Mouse (Mus musculus) spleen, postnatal 14 days (tissue): Measurements from ENCODE around the gene Dyx1c1.

Experiments used
- DNase-seq, 2 experiments: peaks; one replicate each; pipeline ENCODE4 v3.0.0; 2021 to 2022; ENCODE audit warnings: low spot score in 2 of 2

Dyx1c1 gene

DNA sequence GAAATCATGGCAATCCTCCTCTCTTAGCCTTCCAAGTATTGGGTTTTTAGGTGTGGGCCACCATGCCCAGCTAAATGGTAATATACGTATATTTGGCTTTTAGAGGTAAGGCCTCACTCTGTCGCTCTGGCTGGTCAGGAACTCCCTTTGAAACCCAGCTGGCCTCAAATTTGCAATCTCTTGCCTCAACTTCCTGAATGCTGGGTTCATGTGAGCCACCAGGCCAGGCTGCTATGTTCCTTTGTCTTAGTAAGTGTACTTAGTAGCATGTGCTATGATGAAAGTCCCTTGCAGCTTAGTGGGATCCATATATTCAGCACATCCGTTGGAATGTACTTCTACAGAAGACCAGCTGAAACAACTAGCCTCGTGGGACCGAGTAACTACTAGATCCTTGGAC lies 16.1 kb downstream of the Dyx1c1 start:
- no peak for DNase-seq

GRCm38 (mm10) chr9:72975242-72975641 lies 16.7 kb downstream of the Dyx1c1 start:
- DNase-seq, result no peak

DNA sequence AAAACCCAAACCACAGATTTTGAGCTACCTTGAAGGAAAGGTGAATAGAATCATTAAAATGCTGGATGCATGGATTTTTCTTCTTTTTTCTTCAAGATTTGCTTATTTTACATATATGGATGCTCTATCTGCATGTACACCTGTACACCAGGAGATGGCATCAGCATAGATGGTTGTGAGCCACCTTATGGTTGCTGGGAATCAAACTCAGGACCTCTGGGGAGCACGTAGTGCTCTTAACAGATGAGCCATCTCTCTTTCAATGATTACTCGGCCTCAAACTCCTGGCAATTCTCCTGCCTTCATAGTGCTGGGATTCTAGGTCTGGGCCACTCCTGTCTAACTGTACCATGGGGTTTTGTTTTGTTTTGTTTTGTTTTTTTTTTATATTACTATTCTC lies 24.5 kb downstream of the Dyx1c1 start:
- no peak for DNase-seq

GRCm38 (mm10) chr9:72985250-72986220 lies 26.9 kb downstream of the Dyx1c1 start, which contains the start of the genes Ccpg1os and Ccpg1:
Gene Ccpg1os, minus strand, starts transcription at chr9:72985382.
Gene Ccpg1, plus strand, starts transcription at chr9:72985429.
- DNase-seq, result peak; percentile 87 to 92

- no peak for DNase-seq
These were observed 29.1 kb downstream of the Dyx1c1 start for GRCm38 (mm10) chr9:72987703-72988102.

GRCm38 (mm10) chr9:72988706-72989105 lies 30.1 kb downstream of the Dyx1c1 start:
- DNase-seq, result no peak

- DNase-seq, result no peak
These were observed 32.8 kb downstream of the Dyx1c1 start for GRCm38 (mm10) chr9:72991420-72991819.

GRCm38 (mm10) chr9:72992576-72992975 lies 34.0 kb downstream of the Dyx1c1 start:
- no peak for DNase-seq

DNA sequence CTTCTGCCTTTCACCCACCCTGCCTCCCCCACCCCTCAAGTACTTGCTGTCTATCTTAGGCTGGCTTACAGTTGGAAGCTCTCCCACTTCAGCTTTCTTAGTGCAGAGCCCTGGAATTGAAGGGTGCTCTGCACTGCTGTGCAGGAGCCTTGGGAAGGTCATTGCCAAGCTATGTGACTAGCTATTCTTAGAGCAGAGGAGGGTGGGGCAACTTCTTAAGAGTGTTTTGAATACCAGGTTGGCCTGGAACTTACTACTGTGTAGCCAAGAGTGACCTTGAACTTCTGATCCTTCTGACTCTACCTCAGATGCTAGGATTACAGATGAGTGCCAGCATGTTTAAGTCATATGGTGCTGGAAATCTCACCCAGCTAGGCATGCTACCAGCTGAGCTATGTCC lies 37.6 kb downstream of the Dyx1c1 start:
- DNase-seq, result no peak

GRCm38 (mm10) chr9:72996806-72997205 lies 38.2 kb downstream of the Dyx1c1 start:
- no peak for DNase-seq

DNA sequence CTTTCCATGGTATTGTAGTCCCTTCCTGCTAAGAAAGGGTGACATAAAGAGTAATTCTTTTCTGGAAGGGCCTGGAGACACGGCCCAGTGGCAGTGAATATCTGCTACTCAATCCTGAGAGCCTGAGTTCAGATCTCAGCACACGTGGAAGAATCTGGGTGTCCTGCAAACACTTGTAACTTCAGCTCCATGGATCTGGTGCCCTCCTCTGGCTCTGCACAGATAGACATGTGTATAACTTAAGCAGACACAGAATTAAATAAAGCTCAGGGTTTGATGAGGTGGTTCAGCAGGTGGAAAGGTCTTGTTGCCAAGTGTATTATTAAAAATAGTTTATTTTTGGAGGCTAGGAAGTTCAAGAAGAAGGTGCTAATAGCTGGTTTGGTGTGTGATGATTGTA lies 41.9 kb downstream of the Dyx1c1 start:
- DNase-seq, result no peak

DNA sequence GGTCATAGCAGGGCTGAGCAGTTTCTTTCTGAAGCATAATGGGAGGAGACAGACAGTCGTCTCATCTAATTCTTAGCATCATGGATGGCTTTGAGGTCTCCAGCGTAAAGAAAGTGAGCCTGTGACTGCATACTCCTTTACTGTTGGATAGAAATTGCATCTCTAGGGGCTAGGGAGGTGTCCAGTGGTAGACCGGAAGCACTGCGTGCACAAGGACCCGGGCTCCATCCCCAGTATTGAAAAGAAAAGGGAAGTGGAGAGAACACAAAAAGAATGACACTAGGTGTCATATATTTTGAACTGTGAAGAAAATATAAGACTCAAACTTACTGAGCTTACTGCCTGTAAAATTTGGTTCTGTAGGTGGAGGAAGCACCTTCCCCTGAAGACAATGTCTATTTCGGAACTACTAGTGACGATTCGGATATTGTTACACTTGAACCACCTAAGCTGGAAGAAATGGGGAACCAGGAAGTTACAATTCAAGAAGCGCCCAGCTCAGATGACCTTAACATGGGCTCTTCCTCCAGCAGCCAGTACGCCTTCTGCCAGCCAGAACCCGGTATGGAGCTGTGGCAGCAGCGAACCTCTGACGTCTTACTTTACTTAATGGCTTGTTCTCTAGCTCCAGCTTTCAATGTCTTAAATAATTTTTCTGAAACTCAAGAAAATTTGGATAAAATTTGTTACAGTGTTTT lies 42.9 kb downstream of the Dyx1c1 start:
- DNase-seq, result no peak

GRCm38 (mm10) chr9:73002177-73002576 lies 43.6 kb downstream of the Dyx1c1 start:
- no peak for DNase-seq

- no peak for DNase-seq
These were observed 45.5 kb downstream of the Dyx1c1 start for GRCm38 (mm10) chr9:73004076-73004475.

- DNase-seq, result no peak
These were observed 46.5 kb downstream of the Dyx1c1 start for GRCm38 (mm10) chr9:73005106-73005505.

- DNase-seq, result no peak
These were observed 47.6 kb downstream of the Dyx1c1 start for GRCm38 (mm10) chr9:73006175-73006574.

- DNase-seq, result no peak
These were observed 49.8 kb downstream of the Dyx1c1 start for GRCm38 (mm10) chr9:73008384-73008783.

DNA sequence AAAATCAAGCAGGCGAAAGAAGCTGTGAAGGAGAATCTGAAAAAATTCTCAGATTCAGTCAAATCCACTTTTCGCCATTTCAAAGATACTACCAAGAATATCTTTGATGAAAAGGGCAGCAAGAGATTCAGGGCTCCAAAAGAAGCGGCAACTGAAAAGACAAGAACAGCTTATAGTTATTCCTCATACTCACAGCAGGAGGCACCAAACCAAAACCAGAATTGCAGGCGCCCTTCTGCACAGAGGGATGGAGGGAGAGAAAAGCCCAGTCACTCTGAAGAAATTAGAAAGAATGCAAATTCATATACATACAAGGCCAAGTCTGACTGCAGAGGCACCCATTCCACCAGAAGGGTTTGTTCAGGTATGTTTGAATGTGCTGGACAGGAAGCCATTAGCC lies 54.0 kb downstream of the Dyx1c1 start:
- DNase-seq, result no peak

DNA sequence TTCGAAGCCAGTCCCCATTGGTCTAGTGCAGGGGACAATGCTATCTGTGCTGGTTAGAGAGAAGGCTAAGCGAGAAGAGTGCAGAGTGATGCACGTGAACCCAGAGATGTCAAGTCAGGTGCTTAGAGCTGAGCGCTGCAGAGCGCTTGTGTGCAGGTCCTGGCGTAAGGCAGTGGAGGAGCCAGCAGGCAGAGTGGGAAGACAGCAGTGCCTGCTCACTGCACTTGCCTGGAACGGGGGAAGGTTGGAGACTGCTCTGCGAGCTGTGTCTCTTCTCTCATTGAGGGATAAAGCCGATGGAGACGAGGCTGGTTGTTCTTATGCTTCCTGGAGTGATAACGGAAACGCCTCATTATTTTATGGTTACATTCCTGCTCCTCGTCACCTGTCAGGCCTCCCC lies 56.1 kb downstream of the Dyx1c1 start:
- no peak for DNase-seq

GRCm38 (mm10) chr9:73019841-73020240 lies 61.3 kb downstream of the Dyx1c1 start:
- DNase-seq, result no peak

DNA sequence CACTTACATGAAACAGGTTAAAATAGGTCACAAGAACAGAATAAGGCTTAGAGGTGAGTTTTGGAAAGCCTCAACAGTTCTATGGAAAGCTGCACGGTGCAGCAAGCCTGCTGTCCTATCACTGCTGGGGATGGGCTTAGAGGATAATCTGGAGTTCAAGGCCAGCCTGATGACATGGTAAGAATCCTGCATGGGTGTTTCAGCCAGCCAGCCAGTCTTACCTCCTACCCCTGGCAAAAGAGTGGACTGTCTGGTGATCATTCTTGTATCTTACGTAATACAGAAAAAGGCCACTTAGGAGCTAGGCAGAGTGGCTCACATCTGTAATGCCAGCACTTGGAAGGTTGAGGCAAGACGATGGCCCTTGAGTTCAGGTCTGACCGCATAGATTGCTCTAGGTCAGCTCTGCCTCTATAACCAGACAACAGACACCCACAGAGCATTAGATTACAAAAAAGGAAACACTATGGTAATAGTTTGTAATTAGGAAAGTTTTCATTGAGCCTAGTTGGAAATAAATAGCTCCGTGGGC lies 62.0 kb downstream of the Dyx1c1 start:
- DNase-seq, result no peak
